Mouse (Mus musculus) forebrain, postnatal 0 days (tissue): ENCODE measurements at regions not wholly inside any gene's neighbourhood (a gene's known extent, or its start where the extent isn't known, plus 50 kb on each side); places are given as distances from the start of the nearest gene placed in this dataset.

ENCODE experiments used
- ATAC-seq: fragments of 200-750 bp; cut with Nextera tagmentation; 2 replicates; pipeline ENCODE4 v1.8.0; 2017; ENCODE audit warnings: mild to moderate bottlenecking, moderate library complexity
- DNase-seq: peaks from one replicate; pipeline ENCODE4 v3.0.0-alpha.2; 2015
- H3K27ac ChIP-seq: fragments of 300-500 bp; sonication (generic); 2 replicates; pipeline ENCODE4 v1.5.1; 2014; ENCODE audit warnings: low read depth, mild to moderate bottlenecking, antibody characterized with exemption, low read length, moderate library complexity, mixed read lengths
- H3K27me3 ChIP-seq: fragments of 300-500 bp; sonication (generic); 2 replicates; pipeline ENCODE4 v1.6.1; 2014; ENCODE audit warnings: mild to moderate bottlenecking, low read length, mixed read lengths; ENCODE audit not compliant: insufficient read depth
- H3K36me3 ChIP-seq: fragments of 300-500 bp; sonication (generic); 2 replicates; pipeline ENCODE4 v1.6.1; 2014; ENCODE audit warnings: mild to moderate bottlenecking, moderate library complexity; ENCODE audit not compliant: insufficient read depth
- H3K4me1 ChIP-seq: fragments of 300-500 bp; sonication (generic); 2 replicates; pipeline ENCODE4 v1.6.1; 2014; ENCODE audit warnings: antibody characterized with exemption; ENCODE audit not compliant: insufficient read depth
- H3K4me2 ChIP-seq: fragments of 300-500 bp; sonication (generic); 2 replicates; pipeline ENCODE4 v1.6.1; 2014; ENCODE audit warnings: low read depth, mild to moderate bottlenecking, moderate library complexity
- H3K4me3 ChIP-seq: fragments of 300-500 bp; sonication (generic); 2 replicates; pipeline ENCODE4 v1.5.1; 2014; ENCODE audit warnings: low read depth, low read length, mixed read lengths
- H3K9ac ChIP-seq: fragments of 300-500 bp; sonication (generic); 2 replicates; pipeline ENCODE4 v1.6.1; 2014; ENCODE audit warnings: mild to moderate bottlenecking
- H3K9me3 ChIP-seq: fragments of 300-500 bp; sonication (generic); 2 replicates; pipeline ENCODE4 v1.6.1; 2016; ENCODE audit warnings: low read length
- CTCF ChIP-seq: sonication (generic); IDR thresholded peaks from 2 replicates; pipeline ENCODE4 v1.5.1; 2016; ENCODE audit warnings: antibody characterized with exemption, control low read depth, low read depth
- WGBS: fragments of 180-500 bp; shearing (Covaris S2); extraction: QIAGEN DNeasy Blood & Tissue Kit; methylation state at CpG from one replicate; pipeline ENCODE4 v1.1.7; 2014; 5-methylcytosine and 5-hydroxymethylcytosine counted together

DNA sequence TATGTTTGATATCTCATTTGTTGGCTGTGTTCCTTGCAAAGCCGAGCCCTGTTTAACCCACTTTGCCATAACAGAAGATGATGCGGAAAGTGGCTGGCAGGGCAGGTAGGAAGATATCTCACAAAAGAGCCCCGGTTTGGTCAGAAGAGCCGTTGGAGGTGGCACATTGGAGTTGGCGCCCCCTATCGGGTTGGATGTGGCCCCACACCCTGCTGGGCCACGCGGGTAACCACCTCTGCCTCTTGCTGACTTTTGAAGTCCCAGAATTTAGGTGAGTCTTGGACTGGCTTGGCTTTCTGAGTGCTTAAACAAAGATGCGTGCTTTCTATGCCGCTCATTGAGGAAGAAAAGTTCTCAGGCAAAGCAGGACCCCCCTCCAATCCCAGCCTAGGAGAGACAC, 56.1 kb downstream of the Gm4791 start:
- no peaks in the 10 kb centered on the region for H3K9me3 ChIP-seq
- no peaks in the 10 kb centered on the region for H3K4me1 ChIP-seq
- WGBS, result 76% methylated on average over 10 of the region's 10 CpGs
- no peak overlapping the region for H3K9ac ChIP-seq
- no peaks in the 10 kb centered on the region for H3K36me3 ChIP-seq
- H3K27me3 ChIP-seq, result no peaks in the 10 kb centered on the region
- H3K27ac ChIP-seq, result no peak overlapping the region
- no peak for TF ChIP-seq CTCF
- H3K4me2 ChIP-seq, result no peak overlapping the region
- H3K4me3 ChIP-seq, result no peak overlapping the region
- ATAC-seq (no peak), DNase-seq (no peak)

DNA sequence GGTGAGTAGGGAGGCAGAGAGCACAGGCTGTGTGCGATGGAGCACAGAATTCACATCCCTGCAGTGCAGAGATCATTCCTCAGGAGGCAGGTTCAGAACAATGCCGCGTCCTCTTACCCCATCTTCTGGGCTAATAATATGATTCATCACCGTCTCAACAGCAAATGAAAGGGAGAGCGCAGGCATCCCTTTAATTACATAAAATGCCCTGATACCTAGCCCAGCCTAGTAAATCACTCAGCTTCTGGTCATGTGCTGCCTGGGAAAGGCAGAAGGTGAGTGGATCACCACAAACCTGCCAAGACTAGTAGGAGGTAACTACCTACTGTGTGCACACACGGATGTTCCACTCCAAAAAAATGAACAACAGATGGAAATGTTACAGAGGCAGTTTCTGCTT, 57.0 kb downstream of the Gm4791 start:
- no peak overlapping the region for H3K27ac ChIP-seq
- no peaks in the 10 kb centered on the region for H3K4me1 ChIP-seq
- 72% methylated on average over 6 of the region's 6 CpGs for WGBS
- no peaks in the 10 kb centered on the region for H3K9me3 ChIP-seq
- DNase-seq, result no peak
- no peaks in the 10 kb centered on the region for H3K27me3 ChIP-seq
- H3K36me3 ChIP-seq, result no peaks in the 10 kb centered on the region
- ATAC-seq, result no peak
- H3K9ac ChIP-seq, result no peak overlapping the region
- no peak for TF ChIP-seq CTCF
- no peak overlapping the region for H3K4me3 ChIP-seq
- no peak overlapping the region for H3K4me2 ChIP-seq

DNA sequence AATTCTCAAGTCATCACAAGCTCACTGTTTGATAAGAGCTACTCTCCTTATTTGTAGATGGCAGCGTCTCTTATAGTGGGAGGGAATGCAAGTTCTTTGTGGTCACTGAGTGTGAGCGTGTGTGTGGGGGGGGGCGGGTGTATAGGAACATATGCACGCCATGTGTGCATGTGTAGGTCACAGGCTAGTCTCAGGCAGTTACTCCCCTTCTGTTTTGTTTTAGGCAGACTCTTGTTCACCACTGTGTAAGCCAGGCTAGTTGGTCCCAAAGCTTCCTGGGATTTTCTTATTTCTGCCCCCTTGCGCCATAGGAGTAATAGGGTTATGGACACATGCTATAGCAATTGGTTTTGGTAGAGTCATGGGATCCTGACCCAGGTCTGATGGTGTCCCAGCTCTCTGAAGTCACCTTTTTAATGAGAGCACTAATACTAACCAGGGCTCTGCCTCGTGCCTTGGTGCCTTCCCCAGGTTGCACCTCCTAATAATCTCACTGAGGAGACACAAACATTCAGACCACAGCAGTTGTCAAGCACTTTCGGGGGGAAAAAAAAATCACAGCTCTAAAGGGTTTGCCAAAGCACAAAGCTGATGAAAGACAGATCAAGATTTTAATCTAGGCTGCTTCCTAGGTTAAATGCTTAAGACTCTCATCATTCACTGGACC, 60.9 kb downstream of the Gm4791 start:
- WGBS, result 86% methylated on average over 7 of the region's 7 CpGs
- TF ChIP-seq CTCF, result no peak
- DNase-seq, result no peak

DNA sequence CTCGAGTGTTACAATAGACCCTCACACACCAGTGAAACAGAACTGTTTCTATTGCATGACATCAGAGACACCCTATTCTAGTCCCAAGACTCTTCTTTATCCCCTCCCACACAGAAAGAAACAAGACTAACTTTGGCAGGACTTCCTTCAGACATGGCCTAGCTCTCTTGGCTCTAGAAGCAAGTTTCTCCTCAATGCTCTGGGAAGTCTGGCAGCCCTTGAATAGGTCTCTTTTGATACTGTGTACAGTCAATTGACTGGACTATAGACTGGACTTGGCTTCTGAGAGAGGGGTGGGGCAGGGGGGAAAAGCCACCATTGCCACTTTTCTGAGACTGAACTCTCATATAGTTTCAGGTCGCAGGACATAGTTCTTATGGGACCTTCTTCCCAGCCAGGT, 62.2 kb downstream of the Gm4791 start:
- no peak overlapping the region for H3K27ac ChIP-seq
- H3K36me3 ChIP-seq, result no peaks in the 10 kb centered on the region
- ATAC-seq (no peak; the same call in 1 of the 2 replicates), DNase-seq (no peak)
- H3K4me3 ChIP-seq, result no peak overlapping the region
- H3K27me3 ChIP-seq, result no peaks in the 10 kb centered on the region
- H3K9me3 ChIP-seq, result no peaks in the 10 kb centered on the region
- no peak overlapping the region for H3K4me2 ChIP-seq
- TF ChIP-seq CTCF, result no peak
- no peaks in the 10 kb centered on the region for H3K4me1 ChIP-seq
- H3K9ac ChIP-seq, result no peak overlapping the region
- WGBS, result 62% methylated on average over 2 of the region's 2 CpGs

More for the DNA sequence above, 60.9 kb downstream of the Gm4791 start:
- H3K4me2 ChIP-seq, result no peak overlapping the region
- H3K4me1 ChIP-seq, result no peaks in the 10 kb centered on the region
- no peak overlapping the region for H3K9ac ChIP-seq
- no peak overlapping the region for H3K4me3 ChIP-seq
- H3K27ac ChIP-seq, result no peak overlapping the region
- H3K36me3 ChIP-seq, result no peaks in the 10 kb centered on the region
- ATAC-seq, result no peak
- H3K27me3 ChIP-seq, result no peaks in the 10 kb centered on the region
- no peaks in the 10 kb centered on the region for H3K9me3 ChIP-seq

DNA sequence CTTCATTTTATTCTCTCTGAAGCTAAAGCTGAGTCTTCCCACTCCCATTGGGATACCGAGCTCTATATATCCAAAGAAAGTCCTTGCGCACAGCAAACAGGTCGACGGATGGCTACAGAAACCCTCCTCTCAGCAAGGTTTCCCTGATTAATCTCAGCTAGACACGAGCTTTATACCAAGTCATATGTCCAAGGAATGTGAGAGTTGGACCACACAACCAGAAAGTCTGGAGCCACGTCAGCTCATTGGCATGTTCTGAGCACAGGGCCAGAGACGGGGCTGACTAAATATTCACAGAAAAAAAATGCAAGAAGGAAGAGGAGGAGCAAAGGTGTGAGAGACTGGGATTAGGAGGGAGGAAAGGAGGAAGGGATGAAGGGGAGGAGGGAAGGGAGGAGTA, 64.0 kb downstream of the Gm4791 start:
- H3K4me1 ChIP-seq, result no peaks in the 10 kb centered on the region
- WGBS, result 72% methylated on average over 7 of the region's 7 CpGs
- no peak for ATAC-seq

DNA sequence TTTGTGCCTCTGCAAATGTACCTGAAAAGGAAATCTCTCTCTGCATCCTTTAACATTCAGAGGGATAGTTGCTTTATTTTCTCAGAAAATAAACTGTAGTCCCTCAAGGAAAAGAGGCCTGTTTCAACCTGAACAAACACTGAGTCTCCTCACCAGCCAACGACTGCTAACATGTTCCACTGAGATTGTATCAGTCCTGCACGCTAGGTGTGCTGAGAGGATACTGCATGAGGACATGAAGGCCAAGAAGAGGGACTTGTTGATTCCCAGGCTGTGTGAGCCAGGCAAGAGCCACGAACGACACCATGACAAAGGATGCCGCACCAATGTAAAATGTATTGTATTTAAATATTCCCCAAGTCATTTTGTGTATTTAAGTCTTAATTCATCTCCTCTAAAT, 65.2 kb downstream of the Gm4791 start:
- no peak for TF ChIP-seq CTCF
- ATAC-seq, result no peak
- 78% methylated on average over 5 of the region's 5 CpGs for WGBS
- Histone ChIP-seq H3K36me3 (no peaks in the 10 kb centered on the region), H3K4me2 (no peak overlapping the region), H3K4me3 (no peak overlapping the region), H3K4me1 (no peaks in the 10 kb centered on the region), H3K9ac (no peak overlapping the region), H3K27ac (no peak overlapping the region), H3K27me3 (no peaks in the 10 kb centered on the region), H3K9me3 (no peaks in the 10 kb centered on the region)
- no peak for DNase-seq

More for the DNA sequence above, 64.0 kb downstream of the Gm4791 start:
- no peak overlapping the region for H3K4me3 ChIP-seq
- H3K36me3 ChIP-seq, result no peaks in the 10 kb centered on the region
- no peak for DNase-seq
- no peak for TF ChIP-seq CTCF
- no peaks in the 10 kb centered on the region for H3K27me3 ChIP-seq
- H3K9ac ChIP-seq, result no peak overlapping the region
- H3K4me2 ChIP-seq, result no peak overlapping the region
- no peaks in the 10 kb centered on the region for H3K9me3 ChIP-seq
- H3K27ac ChIP-seq, result no peak overlapping the region

DNA sequence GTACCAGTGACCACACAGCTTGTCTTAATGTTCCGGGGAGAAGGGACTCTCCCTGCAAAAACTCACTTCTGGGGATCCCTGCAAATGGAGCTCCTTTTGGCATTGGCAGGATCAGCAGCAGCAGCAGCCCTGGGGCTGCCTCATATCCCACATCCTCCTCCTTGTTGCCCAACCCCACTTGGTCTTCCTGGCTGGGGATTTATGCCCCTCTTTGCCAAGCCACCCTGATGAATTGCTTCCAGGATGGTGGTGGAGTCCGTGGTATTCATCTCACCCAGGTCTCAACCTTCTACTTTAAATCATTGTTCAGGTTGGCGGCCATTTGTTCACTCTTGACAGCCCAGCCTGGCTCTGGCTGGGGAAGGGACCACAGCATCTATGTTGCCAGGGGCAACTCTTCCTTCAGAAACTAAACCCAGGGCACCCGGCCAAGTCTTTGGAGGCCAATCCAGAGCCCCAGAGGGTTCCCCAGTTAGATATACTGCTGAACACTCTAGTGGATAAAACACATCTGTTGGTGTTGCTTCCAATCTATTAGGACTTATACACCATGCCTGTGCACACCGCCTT, 66.0 kb downstream of the Gm4791 start:
- no peak for TF ChIP-seq CTCF
- ATAC-seq (peak; percentile 29; the same call in 1 of the 2 replicates), DNase-seq (peak; percentile 63)
- Histone ChIP-seq H3K4me3 (no peak overlapping the region), H3K4me2 (no peak overlapping the region), H3K36me3 (no peaks in the 10 kb centered on the region), H3K4me1 (no peaks in the 10 kb centered on the region), H3K9ac (no peak overlapping the region), H3K9me3 (no peaks in the 10 kb centered on the region), H3K27ac (no peak overlapping the region), H3K27me3 (no peaks in the 10 kb centered on the region)
- 53% methylated on average over 5 of the region's 5 CpGs for WGBS
